Mouse (Mus musculus) hindbrain, embryonic 13.5 days (tissue): ENCODE results near the gene Dpm3. TPM values are rescaled to one million over a fixed set of nuclear protein-coding genes. Genes with fewer than 3 reads are reported as not detected.
"Not testable (repeated sequence)": the region's sequence is repeated elsewhere in the genome, so short reads cannot be mapped to it uniquely, and the experiment has no call there.

Experiments
- ATAC-seq: fragments of 200-750 bp; cut with Nextera tagmentation; 2 replicates; pipeline ENCODE4 v1.8.0; 2017; ENCODE audit warnings: moderate TSS enrichment; ENCODE audit not compliant: low FRiP score
- H3K27ac ChIP-seq: fragments of 300-500 bp; sonication (generic); 2 replicates; pipeline ENCODE4 v1.5.1; 2015; ENCODE audit warnings: inconsistent platforms, mild to moderate bottlenecking, moderate library complexity
- H3K27me3 ChIP-seq: fragments of 300-500 bp; sonication (generic); 2 replicates; pipeline ENCODE4 v1.6.1; 2015; ENCODE audit warnings: mild to moderate bottlenecking, inconsistent platforms
- H3K36me3 ChIP-seq: fragments of 300-500 bp; sonication (generic); 2 replicates; pipeline ENCODE4 v1.6.1; 2015; ENCODE audit warnings: mild to moderate bottlenecking, inconsistent platforms
- H3K4me1 ChIP-seq: fragments of 300-500 bp; sonication (generic); replicated peaks from 2 replicates; pipeline ENCODE4 v1.6.1; 2015; ENCODE audit warnings: inconsistent platforms
- H3K4me2 ChIP-seq: fragments of 300-500 bp; sonication (generic); 2 replicates; pipeline ENCODE4 v1.6.1; 2015; ENCODE audit warnings: inconsistent platforms, mild to moderate bottlenecking, moderate library complexity
- H3K4me3 ChIP-seq: fragments of 300-500 bp; sonication (generic); 2 replicates; pipeline ENCODE4 v1.5.1; 2015; ENCODE audit warnings: mild to moderate bottlenecking, inconsistent platforms
- H3K9ac ChIP-seq: fragments of 300-500 bp; sonication (generic); 2 replicates; pipeline ENCODE4 v1.6.1; 2015; ENCODE audit warnings: mild to moderate bottlenecking, inconsistent platforms
- H3K9me3 ChIP-seq: fragments of 300-500 bp; sonication (generic); 2 replicates; pipeline ENCODE4 v1.6.1; 2016; ENCODE audit warnings: inconsistent platforms
- WGBS: fragments of 180-500 bp; shearing (Covaris S2); methylation state at CpG from one replicate; pipeline ENCODE4 v1.1.7; 2015; 5-methylcytosine and 5-hydroxymethylcytosine counted together
- polyA plus RNA-seq: library from polyadenylated mRNA; unstranded; fragments of >200 nt; fragmentation: Nextera tagmentation; extraction: Ambion mirVana; gene quantifications from 2 replicates; pipeline ENCODE4 v1.2.1, GENCODE M21; 2015

Dpm3 gene
- 74.4 and 76.2 TPM in 2 replicates for polyA plus RNA-seq

GRCm38 (mm10) chr3:89259076-89259475, at the start of gene Dpm3:
Gene Dpm3 (plus strand): TSS chr3:89259358.
- WGBS = 60% methylated on average over 7 of the region's 7 CpGs
- 0 out of 2 replicates have a peak, but pooled peaks cover 3% of the 10 kb centered on the region for H3K27me3 ChIP-seq

GRCm38 (mm10) chr3:89209731-89210130, 49.4 kb upstream of the Dpm3 start:
- H3K4me3 ChIP-seq = no peak overlapping the region
- ATAC-seq = no peak
- H3K9ac ChIP-seq = 0 out of 2 replicates have a peak overlapping the region, but pooled peaks have one; percentile 24
- H3K27me3 ChIP-seq = no peaks in the 10 kb centered on the region
- WGBS = 96% methylated on average over 7 of the region's 7 CpGs
- H3K4me1 ChIP-seq = peaks cover 27% of the 10 kb centered on the region
- H3K27ac ChIP-seq = no peak overlapping the region
- H3K9me3 ChIP-seq = no peaks in the 10 kb centered on the region
- no peak overlapping the region for H3K4me2 ChIP-seq
- H3K36me3 ChIP-seq = peaks cover 65% of the 10 kb centered on the region

More at GRCm38 (mm10) chr3:89259076-89259475, at the start of gene Dpm3:
- no peak for ATAC-seq
- H3K4me3 ChIP-seq = no peak within 1 kb of the TSS
- no peak within 1 kb of the TSS for H3K4me2 ChIP-seq
- no peak within 1 kb of the TSS for H3K27ac ChIP-seq
- H3K9me3 ChIP-seq = no peaks in the 10 kb centered on the region
- H3K9ac ChIP-seq = no peak within 1 kb of the TSS
- H3K36me3 ChIP-seq = no peaks in the 10 kb centered on the region
- no peaks in the 10 kb centered on the region for H3K4me1 ChIP-seq

- WGBS = 91% methylated on average over 13 of the region's 13 CpGs
- Histone ChIP-seq H3K36me3 (peaks cover 60% of the 10 kb centered on the region), H3K9me3 (no peaks in the 10 kb centered on the region), H3K9ac (no peak overlapping the region), H3K4me3 (no peak overlapping the region), H3K27ac (no peak overlapping the region), H3K27me3 (no peaks in the 10 kb centered on the region), H3K4me2 (no peak overlapping the region), H3K4me1 (peaks cover 32% of the 10 kb centered on the region)
- ATAC-seq = no peak
Observed at GRCm38 (mm10) chr3:89210162-89210561, 49.0 kb upstream of the Dpm3 start.

- H3K27ac ChIP-seq = no peak overlapping the region
- H3K36me3 ChIP-seq = peaks cover 55% of the 10 kb centered on the region
- no peak overlapping the region for H3K4me3 ChIP-seq
- H3K4me2 ChIP-seq = no peak overlapping the region
- no peaks in the 10 kb centered on the region for H3K9me3 ChIP-seq
- ATAC-seq = no peak
- WGBS = 81% methylated on average over 7 of the region's 7 CpGs
- no peak overlapping the region for H3K9ac ChIP-seq
- H3K27me3 ChIP-seq = no peaks in the 10 kb centered on the region
- H3K4me1 ChIP-seq = peaks cover 37% of the 10 kb centered on the region
Observed at GRCm38 (mm10) chr3:89210731-89211130, 48.4 kb upstream of the Dpm3 start.

- peaks cover 50% of the 10 kb centered on the region for H3K4me1 ChIP-seq
- peak overlapping the region; percentile 88 for H3K9ac ChIP-seq
- H3K27me3 ChIP-seq = no peaks in the 10 kb centered on the region
- ATAC-seq = peak; percentile 90
- peak overlapping the region; percentile 99 for H3K27ac ChIP-seq
- no peaks in the 10 kb centered on the region for H3K9me3 ChIP-seq
- WGBS = under 1% methylated on average over 69 of the region's 69 CpGs
- peak overlapping the region; percentile 69 for H3K4me2 ChIP-seq
- peaks cover 22% of the 10 kb centered on the region for H3K36me3 ChIP-seq
- peak overlapping the region; percentile 64 for H3K4me3 ChIP-seq
Observed at GRCm38 (mm10) chr3:89213803-89214530, 45.2 kb upstream of the Dpm3 start.

GRCm38 (mm10) chr3:89214681-89215411, 44.3 kb upstream of the Dpm3 start, which contains the start of gene Thbs3:
Gene Thbs3 (plus strand): TSS chr3:89215180.
- peak within 1 kb of the TSS; percentile 69 for H3K4me2 ChIP-seq
- H3K36me3 ChIP-seq = peaks cover 18% of the 10 kb centered on the region
- H3K9me3 ChIP-seq = no peaks in the 10 kb centered on the region
- H3K27me3 ChIP-seq = no peaks in the 10 kb centered on the region
- peak within 1 kb of the TSS; percentile 88 for H3K9ac ChIP-seq
- ATAC-seq = no peak
- WGBS = 0% methylated on average over 19 of the region's 19 CpGs
- H3K4me1 ChIP-seq = peaks cover 54% of the 10 kb centered on the region
- peak within 1 kb of the TSS; percentile 64 for H3K4me3 ChIP-seq
- H3K27ac ChIP-seq = peak within 1 kb of the TSS; percentile 99

- Histone ChIP-seq H3K27me3 (no peaks in the 10 kb centered on the region), H3K4me1 (peaks cover 60% of the 10 kb centered on the region)
- 0% methylated on average over 6 of the region's 6 CpGs for WGBS
Observed at GRCm38 (mm10) chr3:89215853-89216252, 43.3 kb upstream of the Dpm3 start.

GRCm38 (mm10) chr3:89216407-89216806, 42.8 kb upstream of the Dpm3 start:
- not testable (repeated sequence) for H3K36me3 ChIP-seq, ATAC-seq, H3K9me3 ChIP-seq, H3K27me3 ChIP-seq
- H3K4me2 ChIP-seq = peak overlapping the region; percentile 69; the same call in 1 of the 2 replicates
- peak overlapping the region; percentile 99; the same call in 1 of the 2 replicates for H3K27ac ChIP-seq
- H3K9ac ChIP-seq = peak overlapping the region; percentile 14; the same call in 1 of the 2 replicates
- peak overlapping the region; percentile 64; the same call in 1 of the 2 replicates for H3K4me3 ChIP-seq
- H3K4me1 ChIP-seq = peaks cover 60% of the 10 kb centered on the region
- 68% methylated on average over 7 of the region's 7 CpGs for WGBS

More at GRCm38 (mm10) chr3:89215853-89216252, 43.3 kb upstream of the Dpm3 start:
- peak overlapping the region; percentile 99 for H3K27ac ChIP-seq
- peaks cover 8% of the 10 kb centered on the region for H3K36me3 ChIP-seq
- ATAC-seq = peak; percentile 22
- peak overlapping the region; percentile 64 for H3K4me3 ChIP-seq
- H3K9me3 ChIP-seq = no peaks in the 10 kb centered on the region
- H3K4me2 ChIP-seq = peak overlapping the region; percentile 69
- H3K9ac ChIP-seq = peak overlapping the region; percentile 88

GRCm38 (mm10) chr3:89218271-89218670, 40.9 kb upstream of the Dpm3 start:
- H3K27ac ChIP-seq = 0 out of 2 replicates have a peak overlapping the region, but pooled peaks have one; percentile 9
- no peaks in the 10 kb centered on the region for H3K27me3 ChIP-seq
- H3K9ac ChIP-seq = 0 out of 2 replicates have a peak overlapping the region, but pooled peaks have one; percentile 39
- H3K4me2 ChIP-seq = no peak overlapping the region
- H3K4me3 ChIP-seq = no peak overlapping the region
- H3K4me1 ChIP-seq = peaks cover 50% of the 10 kb centered on the region
- peaks cover 15% of the 10 kb centered on the region for H3K36me3 ChIP-seq
- WGBS = 72% methylated on average over 1 of the region's 1 CpGs
- ATAC-seq = no peak
- no peaks in the 10 kb centered on the region for H3K9me3 ChIP-seq

GRCm38 (mm10) chr3:89219546-89219945, 39.6 kb upstream of the Dpm3 start:
- H3K4me1 ChIP-seq = peaks cover 58% of the 10 kb centered on the region
- peaks cover 16% of the 10 kb centered on the region for H3K36me3 ChIP-seq
- no peaks in the 10 kb centered on the region for H3K9me3 ChIP-seq
- 36% methylated on average over 8 of the region's 8 CpGs for WGBS
- H3K4me2 ChIP-seq = no peak overlapping the region
- H3K27ac ChIP-seq = peak overlapping the region; percentile 30; the same call in 1 of the 2 replicates
- H3K4me3 ChIP-seq = no peak overlapping the region
- H3K9ac ChIP-seq = peak overlapping the region; percentile 46
- no peak for ATAC-seq
- no peaks in the 10 kb centered on the region for H3K27me3 ChIP-seq

- Histone ChIP-seq H3K4me3 (no peak overlapping the region), H3K36me3 (peaks cover 16% of the 10 kb centered on the region), H3K27me3 (no peaks in the 10 kb centered on the region), H3K27ac (peak overlapping the region; percentile 18; the same call in 1 of the 2 replicates), H3K4me2 (no peak overlapping the region), H3K9ac (0 out of 2 replicates have a peak overlapping the region, but pooled peaks have one; percentile 13), H3K4me1 (peaks cover 58% of the 10 kb centered on the region), H3K9me3 (no peaks in the 10 kb centered on the region)
- 67% methylated on average over 5 of the region's 5 CpGs for WGBS
- ATAC-seq = no peak
Observed at GRCm38 (mm10) chr3:89221167-89221566, 38.0 kb upstream of the Dpm3 start.

- Histone ChIP-seq H3K27ac (peak overlapping the region; percentile 92), H3K4me2 (peak overlapping the region; percentile 68), H3K36me3 (peaks cover 12% of the 10 kb centered on the region), H3K27me3 (0 out of 2 replicates have a peak, but pooled peaks cover 8% of the 10 kb centered on the region), H3K9ac (peak overlapping the region; percentile 78), H3K4me3 (peak overlapping the region; percentile 49), H3K9me3 (no peaks in the 10 kb centered on the region), H3K4me1 (peaks cover 72% of the 10 kb centered on the region)
- 35% methylated on average over 11 of the region's 11 CpGs for WGBS
- ATAC-seq = no peak
Observed at GRCm38 (mm10) chr3:89224796-89225195, 34.4 kb upstream of the Dpm3 start.
